Mouse (Mus musculus) embryo, embryonic 10.5 days (tissue): ENCODE data around the gene Fignl2.

Experiments
- DNase-seq: peaks from one replicate; pipeline ENCODE4 v3.0.0-alpha.2; 2015; ENCODE audit warnings: low spot score

The Fignl2 gene

DNA sequence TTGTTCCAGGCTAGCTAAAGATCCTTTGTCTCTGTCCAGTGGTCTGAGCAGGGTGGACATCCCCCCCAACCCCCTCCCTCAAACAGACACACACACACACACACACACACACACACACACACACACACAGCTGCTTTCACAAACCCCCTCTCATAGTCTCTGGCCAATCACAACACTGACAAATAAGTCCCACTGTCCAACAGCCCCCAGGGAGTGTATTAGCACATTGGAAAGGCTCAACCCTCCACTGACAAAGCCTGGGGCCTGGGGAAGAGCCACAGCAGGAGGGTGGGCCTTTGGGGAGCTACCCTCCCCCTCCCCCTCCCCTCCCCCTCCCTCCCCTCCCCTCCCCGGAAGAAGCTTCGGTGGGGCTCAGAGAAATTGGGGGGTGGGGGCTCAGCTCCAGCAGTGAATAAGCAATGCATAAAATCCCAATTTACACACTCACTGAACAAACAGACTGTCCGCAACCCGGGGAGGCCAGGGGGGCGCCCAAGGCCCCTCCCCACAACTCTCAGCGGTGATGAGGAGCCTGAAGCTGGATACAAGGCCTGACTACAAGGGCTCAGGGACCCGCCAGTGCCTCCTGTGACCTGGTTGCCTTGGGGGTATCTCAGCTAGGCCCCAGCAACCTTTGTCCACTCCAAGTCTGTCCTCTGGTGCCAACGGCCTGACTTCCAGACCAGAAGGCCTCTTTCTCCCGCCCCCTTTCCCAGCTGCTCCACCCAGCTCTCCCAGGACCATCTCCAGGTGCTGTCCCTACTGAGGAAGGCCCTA lies 11.3 kb downstream of the Fignl2 start:
- DNase-seq, result peak; percentile 65

DNA sequence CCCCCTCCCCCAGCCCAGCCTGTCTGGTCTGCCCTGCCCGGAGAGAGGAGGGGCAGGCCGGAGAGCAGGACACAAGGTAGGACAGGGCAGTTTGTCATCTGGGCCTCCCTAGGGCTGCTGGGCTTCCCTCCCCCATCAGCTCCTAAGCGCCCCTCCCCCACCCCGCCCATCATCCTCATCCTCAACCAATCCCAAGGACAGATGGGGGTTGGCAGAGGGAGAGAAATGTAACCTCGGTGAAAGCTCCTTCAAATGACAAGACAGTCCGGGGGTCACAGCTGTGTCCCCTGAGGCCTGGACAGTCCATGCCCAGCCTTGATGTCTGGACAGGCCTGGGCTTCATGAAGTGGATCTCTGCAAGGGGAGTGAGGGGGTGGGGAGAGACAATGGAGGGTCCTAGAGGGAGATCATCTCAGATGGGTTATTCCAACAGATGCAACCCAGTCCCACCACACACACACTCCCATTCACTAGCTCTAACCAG lies 12.0 kb downstream of the Fignl2 start:
- peak; percentile 80 for DNase-seq

DNA sequence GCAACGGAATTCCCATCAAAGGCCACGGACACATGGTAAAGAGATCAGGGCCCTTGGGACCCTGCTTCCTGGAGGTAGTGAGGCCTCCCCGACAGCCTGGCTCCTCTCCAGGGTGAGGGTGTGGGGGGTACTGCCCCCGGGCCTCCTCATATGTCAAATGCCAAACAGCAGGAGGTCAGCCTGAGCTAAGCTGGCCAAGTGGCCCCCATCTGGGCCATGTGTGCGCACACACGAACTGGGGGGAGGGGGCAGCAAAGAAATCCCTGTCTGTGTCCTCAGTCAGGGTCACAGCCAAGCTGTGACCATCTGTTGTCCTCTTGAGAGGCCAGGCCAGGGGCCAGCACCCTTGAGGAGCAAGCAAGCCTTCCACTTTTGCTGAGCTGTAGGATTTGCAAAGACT lies 13.3 kb downstream of the Fignl2 start:
- DNase-seq, result no peak

DNA sequence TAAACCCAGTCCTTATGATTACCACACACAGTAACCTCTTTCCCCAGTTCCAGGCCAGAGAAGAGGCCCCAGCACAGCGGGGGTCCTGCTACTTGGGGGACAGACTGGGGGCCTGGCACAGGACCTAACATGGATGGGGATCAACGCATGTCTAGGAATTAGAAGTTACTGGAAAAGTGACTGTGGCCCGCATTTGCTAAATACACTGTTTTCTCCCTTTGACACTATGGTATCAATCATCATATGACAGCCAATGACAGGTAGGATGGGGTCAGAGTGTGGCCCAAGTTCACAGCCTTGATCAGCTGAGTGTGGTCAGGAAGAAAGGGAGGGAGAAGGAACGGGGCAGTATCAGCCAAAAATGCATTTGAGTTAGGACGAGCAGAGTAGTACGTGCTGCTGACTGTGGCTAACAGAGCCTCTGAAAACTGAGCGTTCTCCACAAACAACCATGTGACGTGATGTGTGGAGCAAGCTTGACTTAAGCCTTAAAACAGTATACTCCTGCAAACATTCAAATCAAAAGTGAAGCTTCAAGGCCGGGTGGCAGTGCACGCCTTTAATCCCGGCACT lies 18.0 kb downstream of the Fignl2 start:
- no peak for DNase-seq

DNA sequence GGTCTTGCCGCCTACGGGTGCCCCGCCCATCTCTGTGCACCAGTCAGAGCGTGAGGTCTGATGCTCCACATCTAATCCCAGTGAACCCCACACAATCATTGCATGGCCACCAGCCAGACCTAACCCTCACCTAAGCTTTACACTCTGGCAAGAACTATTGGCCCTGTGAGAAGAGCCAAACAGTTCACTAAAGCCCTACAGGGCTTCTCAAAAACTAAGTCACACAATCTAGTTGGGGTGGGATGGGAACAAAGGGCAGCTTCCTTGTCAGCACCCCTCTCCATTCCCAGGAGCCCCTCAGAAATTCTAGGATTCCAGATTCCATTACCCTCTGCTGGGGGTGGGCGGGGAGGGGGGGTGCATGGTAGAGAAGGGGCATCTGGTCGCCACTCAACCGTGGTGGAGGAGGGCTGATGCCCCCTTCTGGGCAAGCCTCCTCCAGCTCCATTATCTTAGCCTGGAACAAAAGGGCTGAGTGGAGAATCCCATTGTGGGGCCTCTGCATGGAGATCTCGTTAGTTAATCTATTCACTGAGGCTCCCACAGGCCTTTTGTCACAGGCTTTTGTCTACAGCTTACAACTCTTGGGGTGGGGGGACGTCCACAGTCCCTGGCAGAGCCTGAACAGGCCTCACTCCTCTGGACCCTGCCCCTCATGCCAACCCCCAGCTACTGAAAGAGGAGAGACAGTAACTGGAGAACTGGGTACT lies 18.6 kb downstream of the Fignl2 start:
- DNase-seq, result peak; percentile 64

DNA sequence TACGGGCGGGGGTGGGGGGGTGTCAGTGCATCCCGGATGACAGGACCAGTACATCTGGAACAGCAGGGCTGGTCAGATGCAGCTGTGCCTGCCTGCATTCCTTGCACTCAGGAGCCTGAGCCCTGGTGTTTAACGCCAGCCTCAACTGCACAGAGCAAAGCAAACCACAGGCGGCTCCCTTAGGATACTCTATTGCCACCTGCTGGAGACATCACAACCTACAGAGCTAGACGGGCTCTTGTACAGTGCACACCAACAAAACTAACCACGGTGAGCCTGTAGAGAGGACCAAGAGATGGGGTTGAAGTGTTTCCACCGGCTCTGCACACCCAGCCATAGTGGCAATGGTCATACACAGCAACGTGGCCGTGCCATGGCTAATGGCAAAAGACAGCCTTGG lies 22.1 kb downstream of the Fignl2 start:
- DNase-seq, result peak; percentile 89

DNA sequence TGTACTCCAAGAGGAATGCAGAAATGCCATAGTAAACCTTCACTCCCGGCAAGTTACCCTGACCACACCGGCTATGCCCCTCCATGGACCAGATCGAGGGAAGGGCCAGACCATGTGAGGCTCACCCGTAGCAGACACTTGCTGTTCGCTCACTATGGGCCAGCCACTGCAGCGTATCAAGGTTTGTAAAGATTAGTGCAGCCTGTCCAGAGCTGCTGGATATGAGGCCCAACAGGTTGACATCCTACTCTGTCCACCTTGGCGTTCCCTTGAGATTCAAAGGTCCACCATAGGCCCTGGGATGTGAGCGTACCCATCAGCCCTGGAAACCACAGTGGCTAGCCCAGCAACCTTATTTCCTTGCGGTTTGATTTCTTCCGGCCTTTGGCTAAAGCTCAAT lies 23.8 kb downstream of the Fignl2 start:
- DNase-seq, result no peak

DNA sequence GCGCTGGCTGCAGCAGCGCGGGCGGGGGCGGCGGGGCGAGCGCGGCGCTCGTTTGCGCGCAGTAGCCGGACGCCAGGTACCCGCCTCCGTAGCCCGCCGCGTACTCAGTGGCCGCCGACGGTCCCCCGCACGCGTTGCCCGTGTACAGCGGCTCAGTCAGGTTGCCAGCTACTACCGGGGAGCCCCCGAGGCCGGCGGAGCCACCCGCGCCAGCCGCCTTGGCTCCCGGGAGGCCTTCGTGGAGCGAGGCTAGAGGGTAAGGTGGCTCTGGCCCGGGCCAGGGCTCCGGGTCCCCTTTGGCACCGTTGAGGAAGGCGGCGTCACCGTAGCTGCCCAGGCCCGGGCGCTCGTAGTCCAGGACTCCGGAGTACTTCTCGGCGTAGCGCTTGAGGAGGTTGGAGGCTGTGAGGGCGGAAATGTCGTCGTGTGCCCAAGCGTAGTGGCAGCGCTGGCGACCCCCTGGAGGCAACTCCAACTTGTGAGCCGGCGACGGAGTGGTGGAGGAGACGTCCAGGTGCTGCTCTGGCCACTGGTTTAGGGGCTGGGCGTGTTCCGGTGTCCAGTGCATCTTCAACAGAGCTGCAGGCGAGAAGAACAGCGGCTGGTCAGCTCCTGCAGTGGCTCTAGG lies 24.4 kb downstream of the Fignl2 start:
- no peak for DNase-seq

DNA sequence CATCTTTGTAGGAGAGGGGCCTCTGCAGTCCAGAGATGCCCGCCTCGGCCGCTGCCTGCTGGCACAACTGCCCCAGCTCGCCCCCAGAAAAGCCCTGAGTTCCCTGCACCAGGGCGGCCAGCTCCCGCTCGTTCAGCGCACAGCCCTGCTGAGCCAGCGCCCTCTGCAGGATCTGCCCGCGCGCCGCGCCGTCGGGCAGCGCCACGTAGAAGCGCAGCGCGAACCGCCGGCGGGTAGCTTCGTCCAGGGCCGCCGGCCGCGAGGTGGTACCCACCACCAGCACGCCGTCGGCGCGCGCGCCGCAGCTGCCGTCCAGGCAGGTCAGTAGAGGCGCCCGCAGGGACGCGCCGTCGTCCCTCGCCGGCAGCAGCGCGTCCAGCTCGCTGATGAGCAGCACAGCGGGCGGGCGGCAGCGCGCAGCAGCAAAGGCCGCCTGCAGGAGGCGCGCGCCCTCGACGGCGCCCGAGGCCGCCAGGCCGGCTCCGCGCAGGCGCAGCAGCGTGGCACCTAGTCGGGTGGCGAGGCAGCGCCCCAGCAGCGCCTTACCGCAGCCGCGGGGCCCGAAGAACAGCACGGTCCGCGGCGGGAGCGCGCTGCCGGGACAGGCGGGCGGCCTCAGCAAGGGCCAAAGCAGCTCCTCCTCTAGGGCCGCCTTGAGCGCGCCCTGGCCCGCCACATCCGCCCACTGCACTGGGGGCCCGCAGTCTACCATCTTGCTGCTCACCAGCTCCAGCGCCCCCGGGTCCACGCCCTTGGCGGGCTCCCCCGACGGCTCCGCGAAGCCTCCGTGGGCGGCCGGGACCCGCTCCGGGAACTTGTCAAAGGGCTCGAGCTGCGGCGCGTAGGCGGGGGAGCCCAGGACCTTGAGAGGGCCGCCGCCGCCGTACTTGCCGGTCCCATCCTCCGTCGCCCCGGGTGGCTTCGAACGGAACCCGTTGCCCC lies 25.5 kb downstream of the Fignl2 start:
- peak; percentile 70 for DNase-seq

DNA sequence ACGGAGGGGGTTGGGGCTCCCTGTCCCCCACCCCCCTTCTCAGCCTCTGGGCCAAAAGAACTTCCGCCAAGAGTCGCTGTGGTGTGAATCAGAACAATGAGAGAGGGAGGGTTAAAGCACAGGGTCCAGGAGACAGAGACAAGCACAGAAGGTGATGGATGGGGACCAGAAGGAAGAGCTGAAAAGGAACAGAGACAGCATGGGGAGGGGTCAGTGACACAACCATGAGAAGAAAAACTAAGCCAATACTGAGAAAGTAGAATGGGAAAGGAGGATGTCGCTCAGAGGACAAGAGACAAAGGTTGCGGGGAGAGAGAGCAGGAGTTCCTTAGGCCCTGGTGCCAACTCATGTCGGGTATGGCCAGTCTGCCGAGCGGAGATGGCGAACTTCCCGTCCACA lies 26.5 kb downstream of the Fignl2 start:
- DNase-seq, result peak; percentile 72

DNA sequence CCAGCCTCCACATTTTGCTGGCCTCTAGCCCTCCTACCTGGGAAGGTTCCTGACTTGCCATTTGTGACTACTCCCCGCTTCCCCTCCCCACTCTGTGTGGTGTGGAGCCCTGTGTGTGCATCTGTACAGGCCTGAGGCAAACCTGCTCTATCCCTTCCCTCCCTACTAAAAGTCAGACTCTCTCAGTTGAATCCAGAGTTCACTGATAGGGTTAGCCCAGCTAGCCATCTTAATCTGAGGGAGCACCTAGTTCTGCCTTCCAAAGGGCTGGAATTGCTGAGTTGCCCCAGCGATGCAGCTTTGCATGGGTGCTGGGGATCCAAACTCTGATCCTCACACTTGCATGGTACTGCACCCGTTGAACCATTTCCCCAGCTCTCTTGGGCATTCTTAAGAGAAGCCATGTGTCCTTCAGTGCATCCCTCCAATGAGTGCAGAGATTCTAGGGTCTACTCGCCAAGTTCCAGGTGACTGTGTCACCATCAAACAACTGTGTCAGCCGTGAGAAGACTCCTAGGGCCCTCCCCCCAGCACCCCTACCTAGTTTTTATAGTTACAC lies 29.9 kb downstream of the Fignl2 start:
- no peak for DNase-seq

DNA sequence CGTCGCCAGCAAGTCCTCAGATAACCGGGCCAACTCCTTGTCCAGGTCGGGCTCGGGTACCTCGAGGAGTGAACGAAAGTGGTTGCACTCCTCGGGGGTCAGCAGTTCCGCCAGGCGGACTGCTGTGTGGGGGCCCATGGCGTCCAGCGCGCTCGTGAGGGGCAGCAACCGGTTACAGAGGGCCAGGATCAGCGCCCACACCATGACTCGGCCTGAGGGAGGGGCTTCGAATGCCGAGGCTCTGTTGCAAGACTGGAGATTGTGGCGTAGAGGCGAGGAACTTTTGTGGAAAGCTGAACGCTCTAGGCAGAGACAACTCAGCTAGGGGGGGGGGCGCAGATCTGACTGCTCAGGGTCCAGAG lies 31.2 kb downstream of the Fignl2 start, which contains the start of gene Gm47841:
Gene Gm47841, minus strand, starts transcription at position 204 of the 362 bp plus-strand sequence.
- DNase-seq, result no peak

DNA sequence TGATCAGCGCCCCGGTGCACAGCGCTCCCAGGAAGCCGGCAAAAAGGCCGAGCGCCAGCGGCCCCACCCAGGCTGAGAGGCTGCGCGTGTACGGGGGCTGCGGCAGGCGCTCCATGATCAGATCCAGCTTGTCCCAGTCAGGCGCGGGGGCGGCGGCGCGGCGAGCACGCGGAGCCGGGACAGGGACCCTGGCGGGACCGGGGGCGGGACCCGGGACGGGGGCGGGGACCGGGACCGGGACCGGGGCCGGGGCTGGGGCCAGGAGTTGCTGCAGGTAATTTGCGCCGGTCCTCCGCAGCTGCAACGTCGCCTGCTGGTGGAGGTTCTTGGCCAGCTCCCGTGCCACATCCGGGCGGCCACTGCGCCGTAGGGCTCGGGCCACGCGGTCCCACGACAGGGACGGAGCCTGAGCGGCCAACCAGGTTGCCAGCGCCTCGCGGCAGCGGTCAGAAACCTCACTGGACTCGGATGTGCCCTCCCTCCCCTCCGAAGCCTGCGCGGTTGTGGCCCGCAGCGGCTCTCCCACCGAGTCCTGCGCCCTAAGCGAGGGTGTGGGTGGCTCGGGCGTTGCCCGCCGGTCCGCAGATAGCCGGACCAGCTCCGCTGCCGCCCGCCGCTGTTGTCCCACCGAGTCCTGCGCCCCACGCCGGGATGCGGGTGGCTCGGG lies 31.7 kb downstream of the Fignl2 start:
- DNase-seq, result no peak

DNA sequence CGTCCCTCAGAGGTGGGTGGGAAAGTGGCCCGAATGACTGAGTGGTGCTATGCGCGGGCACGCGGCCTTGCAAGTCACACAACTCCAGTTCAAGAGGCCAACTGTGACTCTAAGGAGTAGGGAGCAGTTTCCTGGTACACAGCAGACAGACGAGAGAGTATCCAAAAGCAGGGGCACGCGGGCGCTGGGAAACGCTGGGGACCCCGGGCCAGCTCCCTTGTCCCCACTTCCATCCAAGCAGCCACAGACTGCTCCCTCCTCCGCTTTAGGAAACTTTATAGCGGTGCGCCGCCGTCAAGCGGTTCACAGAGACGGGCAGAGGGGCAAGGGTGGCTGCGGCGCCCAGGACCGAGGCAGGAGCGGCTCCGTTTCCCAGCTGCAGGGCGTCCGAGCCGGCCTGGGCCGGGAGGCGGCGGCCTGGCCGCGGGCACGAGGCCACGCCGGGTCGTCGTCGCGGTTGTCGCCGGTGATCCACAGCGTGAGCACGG lies 32.3 kb downstream of the Fignl2 start:
- no peak for DNase-seq

DNA sequence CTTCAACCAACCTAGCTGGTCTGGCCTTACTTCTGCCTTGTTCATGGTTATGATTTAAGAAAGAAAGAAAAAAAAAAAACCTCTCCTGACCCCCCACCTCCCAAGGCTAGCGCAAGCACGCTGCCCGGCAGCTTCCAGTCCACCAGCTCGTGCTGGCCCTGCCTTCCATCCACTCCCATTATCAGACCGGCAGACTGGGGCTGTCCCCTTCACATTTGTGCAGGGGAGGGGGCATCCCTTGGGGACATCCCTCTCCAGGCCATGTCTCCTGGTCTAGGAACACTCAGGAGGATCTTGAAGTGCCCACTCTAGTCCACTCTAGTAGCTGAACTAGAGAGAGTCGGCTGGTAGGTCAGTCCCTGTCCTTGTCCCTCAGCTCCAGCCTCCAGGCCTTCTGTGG lies 33.8 kb downstream of the Fignl2 start:
- no peak for DNase-seq

DNA sequence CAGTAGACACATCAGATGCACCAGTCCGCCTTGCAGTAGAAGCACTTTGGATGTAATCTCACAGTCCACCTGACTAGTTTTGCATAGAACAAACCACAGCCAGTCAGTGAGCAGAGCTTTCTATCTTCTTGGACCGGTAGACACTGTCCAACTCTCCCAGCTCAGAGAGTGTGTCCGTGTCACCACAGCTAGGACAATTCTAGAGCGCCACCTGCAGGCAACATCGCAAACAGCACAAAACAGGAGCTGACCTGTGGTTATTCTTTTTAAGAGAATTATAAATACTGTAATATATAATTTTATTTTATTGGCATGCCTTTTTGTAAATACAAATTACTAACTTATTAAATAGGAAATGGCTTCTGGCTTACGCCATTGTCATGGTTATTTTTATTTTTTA lies 35.8 kb downstream of the Fignl2 start:
- peak; percentile 86 for DNase-seq

DNA sequence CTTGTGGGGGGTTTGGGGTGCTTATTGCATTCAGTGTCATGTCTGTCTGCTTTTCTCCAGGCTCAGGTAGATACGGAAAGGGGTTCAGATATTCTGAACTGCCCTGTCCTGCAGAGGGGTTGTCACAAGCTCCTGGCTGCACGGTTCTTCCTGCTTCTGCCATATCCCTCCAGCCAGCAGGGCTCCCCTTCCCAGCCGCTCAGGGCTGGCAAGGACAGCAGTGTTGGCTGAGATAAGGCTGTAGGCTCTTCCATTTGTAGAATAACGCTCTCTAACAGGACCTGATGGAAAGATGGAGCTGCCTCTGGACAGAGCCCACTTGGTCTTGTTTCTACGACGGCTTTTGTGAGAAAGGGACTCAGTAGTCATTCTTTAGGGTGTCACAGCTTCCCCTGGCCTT lies 36.4 kb downstream of the Fignl2 start:
- no peak for DNase-seq

DNA sequence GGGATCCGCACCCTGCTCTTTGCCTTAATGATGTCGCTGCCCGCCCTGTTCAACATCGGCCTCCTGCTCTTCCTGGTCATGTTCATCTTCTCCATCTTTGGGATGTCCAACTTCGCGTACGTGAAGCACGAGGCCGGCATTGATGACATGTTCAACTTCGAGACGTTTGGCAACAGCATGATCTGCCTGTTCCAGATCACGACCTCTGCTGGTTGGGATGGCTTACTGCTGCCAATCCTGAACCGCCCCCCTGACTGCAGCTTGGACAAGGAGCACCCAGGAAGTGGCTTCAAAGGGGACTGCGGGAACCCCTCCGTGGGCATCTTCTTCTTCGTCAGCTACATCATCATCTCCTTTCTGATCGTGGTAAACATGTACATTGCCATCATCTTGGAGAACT lies 38.7 kb downstream of the Fignl2 start:
- DNase-seq, result no peak

DNA sequence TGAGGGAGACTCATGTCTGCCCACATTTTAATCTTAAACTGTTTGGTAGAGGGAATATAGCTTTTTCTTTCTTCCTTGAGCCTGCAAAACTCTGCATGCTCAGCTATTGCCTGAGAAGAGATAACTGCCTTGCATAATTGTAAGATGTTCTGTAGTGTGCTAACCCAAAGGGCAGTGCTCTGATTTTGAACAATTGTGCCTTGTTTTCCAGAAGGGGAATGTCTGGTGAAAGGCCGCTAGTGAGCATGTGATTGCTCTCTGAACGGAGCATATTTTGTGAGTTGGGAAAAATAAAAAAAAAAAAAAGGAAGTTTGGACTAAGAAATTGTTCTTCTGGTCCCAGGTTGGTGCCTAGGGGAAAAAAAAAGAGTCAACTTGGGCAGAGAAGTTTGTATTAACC lies 49.4 kb downstream of the Fignl2 start:
- DNase-seq, result no peak

DNA sequence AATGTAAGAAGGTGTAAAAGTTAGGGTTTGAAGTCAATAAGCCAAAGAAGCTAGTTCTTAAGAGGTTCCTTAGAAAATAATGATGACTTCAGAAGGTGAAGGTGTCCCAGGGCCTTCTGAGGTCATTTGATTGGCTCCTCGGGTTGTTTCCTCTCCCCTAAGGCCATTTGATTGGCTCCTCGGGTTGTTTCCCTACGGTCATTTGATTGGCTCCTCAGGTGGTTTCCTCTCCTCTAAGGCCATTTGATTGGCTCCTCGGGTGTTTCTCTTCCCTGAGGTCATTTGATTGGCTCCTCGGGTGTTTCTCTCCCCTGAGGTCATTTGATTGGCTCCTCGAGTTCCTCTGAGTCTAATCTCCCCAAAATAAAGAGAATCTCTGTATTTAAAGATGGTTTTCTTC lies 67.0 kb downstream of the Fignl2 start:
- DNase-seq, result no peak
